Mouse (Mus musculus) bone marrow macrophage, adult 2 months (primary cell): ENCODE data around the gene Stkld1.

Source experiments
- CTCF ChIP-seq: IDR thresholded peaks from 2 replicates; pipeline ENCODE4 v1.5.1; 2012; ENCODE audit warnings: low read depth, mild to moderate bottlenecking, low read length, moderate library complexity
- POLR2A ChIP-seq: IDR thresholded peaks from 2 replicates; pipeline ENCODE4 v1.6.1; 2012; ENCODE audit warnings: mild to moderate bottlenecking, low read depth, low read length, borderline replicate concordance

DNA sequence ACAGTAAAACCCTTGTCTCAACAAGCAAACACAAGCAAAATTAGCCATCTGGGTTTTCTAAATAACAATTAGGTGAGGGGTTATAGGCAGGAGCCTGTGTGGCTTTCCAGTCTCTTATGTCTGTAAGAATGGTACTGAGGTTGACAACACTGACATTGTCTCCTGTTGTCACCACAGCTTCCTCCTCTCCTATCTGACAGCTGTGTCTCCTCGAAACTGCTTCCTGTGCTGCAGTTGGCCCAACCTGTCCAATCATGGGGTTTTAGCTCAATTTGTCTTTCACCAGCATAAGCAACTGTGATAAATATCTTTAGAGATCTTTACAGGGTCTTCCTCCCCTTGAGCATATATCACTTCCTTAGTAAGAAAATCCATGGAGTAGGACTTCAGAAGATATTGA, 2.6 kb downstream of the Stkld1 start:
- TF ChIP-seq CTCF (no peak), POLR2A (no peak)
